Mouse (Mus musculus) cerebellum, postnatal 14 days (tissue): ENCODE measurements at regions not wholly inside any gene's neighbourhood (a gene's known extent, or its start where the extent isn't known, plus 50 kb on each side); places are given as distances from the start of the nearest gene placed in this dataset.
"Not testable (repeated sequence)": the region's sequence is repeated elsewhere in the genome, so short reads cannot be mapped to it uniquely, and the experiment has no call there.

Experiments
- DNase-seq, 2 experiments: peaks; one replicate each; pipeline ENCODE4 v3.0.0; 2021; ENCODE audit warnings: mixed read lengths in 2 of 2

GRCm38 (mm10) chr16:61484315-61484714 is 879.0 kb upstream of the Epha6 start:
- DNase-seq = peak; percentile 67 to 70

- peak; percentile 30 to 31 for DNase-seq
Measured at GRCm38 (mm10) chr16:61441881-61442280, 836.5 kb upstream of the Epha6 start.

GRCm38 (mm10) chr16:61401261-61401660 is 795.9 kb upstream of the Epha6 start:
- DNase-seq = no peak

- DNase-seq = no peak
Measured at GRCm38 (mm10) chr16:61381979-61382378, 776.6 kb upstream of the Epha6 start.

- not testable (repeated sequence) for DNase-seq
Measured at GRCm38 (mm10) chr16:61376937-61377336, 771.6 kb upstream of the Epha6 start.
